Mouse (Mus musculus) liver, adult (tissue): ENCODE measurements around the gene Egln1.

Experiments
- GATA4 ChIP-seq: IDR thresholded peaks from 2 replicates; pipeline ENCODE4 v1.6.1; 2014; ENCODE audit warnings: mild to moderate bottlenecking, low read length; ENCODE audit not compliant: insufficient replicate concordance

Egln1 gene

DNA sequence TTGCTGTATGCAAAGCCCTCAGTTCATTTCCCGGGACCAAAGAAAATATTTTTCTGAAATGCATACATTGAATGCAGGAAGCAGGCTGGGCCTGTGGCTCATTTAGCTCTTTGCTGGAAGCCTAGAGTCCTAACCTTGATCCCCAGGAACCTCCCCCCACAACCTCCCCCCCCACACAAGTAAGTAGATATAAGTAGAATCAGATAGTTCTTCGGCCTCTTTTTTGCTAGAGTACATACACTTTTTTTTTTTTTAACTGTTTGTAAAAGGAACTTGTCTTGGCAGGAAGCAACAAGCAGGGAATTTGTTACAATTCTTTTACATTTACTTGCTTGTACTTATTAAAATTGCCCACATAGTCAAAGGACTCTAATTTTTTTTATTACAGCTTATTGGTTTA is 1.7 kb upstream of the Egln1 start:
- no peak for TF ChIP-seq GATA4

GRCm38 (mm10) chr8:124950069-124950456 is 939 bp upstream of the Egln1 start:
- no peak for TF ChIP-seq GATA4

DNA sequence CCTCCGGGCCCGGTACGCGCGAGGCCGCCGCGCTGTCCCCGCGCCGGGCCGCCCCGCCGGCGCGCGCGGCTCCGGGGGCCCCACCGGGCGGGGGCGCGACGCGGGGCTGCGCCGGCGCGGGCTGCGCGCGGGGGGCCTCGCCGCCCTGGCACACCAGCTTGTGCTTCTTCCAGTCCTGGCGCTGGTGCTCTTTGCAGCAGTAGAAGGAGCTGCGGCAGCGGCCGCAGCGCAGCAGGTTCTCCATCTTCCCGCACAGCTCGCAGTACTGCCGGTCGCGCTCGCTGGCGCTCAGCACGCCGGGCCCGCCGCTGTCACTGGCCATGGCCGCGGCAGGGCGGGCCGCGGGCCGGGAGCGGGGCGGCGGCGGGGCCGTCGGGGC is 402 bp downstream of the Egln1 start:
- no peak for TF ChIP-seq GATA4

DNA sequence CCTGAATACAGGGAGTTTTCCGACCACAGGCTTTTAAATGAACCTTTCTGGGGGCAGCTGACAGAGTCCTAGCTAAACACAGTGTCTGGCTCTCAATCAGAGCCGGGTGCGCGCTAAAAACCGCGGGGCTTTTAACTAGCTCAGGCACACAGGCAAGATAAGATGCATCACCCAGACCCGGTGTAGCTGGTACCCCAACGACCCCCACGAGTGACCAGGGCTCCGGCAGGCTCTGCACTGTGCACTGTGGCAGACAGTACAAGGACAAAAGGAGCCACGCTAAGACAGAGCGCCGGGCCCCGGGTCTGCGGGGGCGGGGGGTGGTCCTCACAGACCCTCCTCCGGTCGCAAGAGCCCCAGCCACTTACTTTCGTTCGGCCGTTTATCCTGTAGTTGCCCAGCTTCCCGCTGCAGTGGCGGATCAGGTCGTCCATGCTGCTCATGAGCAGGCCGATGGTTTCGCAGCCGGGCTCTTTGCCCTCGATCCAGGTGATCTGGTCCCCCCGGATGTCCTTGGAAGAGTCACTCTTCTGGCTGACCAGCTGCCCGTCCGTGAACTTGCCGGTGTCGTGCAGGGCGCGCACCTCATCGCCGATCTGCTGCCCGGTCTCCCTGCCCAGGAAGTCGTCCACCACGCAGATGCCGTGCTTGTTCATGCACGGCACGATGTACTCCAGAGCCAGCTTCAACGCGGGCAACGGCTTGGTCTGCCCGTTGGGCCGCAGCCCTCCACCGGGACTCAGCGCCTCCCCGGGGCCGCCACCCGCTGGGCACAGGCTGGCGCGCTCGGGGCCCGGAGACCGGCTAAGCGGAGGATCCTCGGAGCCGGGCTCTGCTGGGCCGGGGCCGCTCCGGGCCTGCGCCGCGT is 1.0 kb downstream of the Egln1 start:
- no peak for TF ChIP-seq GATA4

DNA sequence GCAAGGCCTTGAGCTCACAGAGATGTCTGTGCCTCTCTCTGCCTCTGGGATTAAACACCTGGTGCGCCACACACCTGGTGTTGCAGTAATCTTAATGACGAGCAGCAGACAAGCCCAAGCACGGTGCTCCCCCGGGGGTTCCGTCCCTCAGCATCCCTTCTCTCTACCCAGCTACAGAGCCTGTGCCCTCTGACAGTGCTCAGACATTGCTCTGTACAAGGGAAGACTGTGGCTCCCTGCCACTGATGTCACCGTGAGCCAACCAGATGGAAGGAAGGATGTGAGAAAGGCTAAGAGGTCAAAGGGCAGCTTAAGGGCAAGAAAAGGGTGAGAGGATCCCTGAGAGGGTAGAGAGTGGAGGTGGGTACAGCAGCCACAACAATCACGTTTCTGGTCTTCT is 4.7 kb downstream of the Egln1 start:
- TF ChIP-seq GATA4: no peak

GRCm38 (mm10) chr8:124943801-124944200 is 5.3 kb downstream of the Egln1 start:
- no peak for TF ChIP-seq GATA4

DNA sequence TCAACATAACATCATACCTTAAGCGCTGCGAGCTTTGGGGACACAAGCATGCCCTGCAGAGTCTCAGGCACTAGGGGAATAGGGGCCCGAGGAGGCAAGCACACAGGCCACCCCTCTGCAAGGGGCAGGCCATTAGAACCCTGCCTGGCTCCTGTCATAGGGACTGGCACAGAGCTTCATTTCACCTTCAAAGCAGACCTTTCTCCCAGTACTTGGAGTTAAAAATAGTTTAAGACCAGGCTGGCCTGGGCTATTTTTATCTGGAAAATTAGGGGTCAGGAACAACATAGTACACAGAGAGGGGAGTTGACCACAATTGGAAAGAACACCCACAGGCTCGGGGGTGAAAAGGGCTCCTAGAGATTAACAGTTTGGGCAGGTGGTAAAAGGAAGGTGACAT is 11.8 kb downstream of the Egln1 start:
- TF ChIP-seq GATA4: no peak

- no peak for TF ChIP-seq GATA4
These were observed 12.4 kb downstream of the Egln1 start for GRCm38 (mm10) chr8:124936699-124937098.

DNA sequence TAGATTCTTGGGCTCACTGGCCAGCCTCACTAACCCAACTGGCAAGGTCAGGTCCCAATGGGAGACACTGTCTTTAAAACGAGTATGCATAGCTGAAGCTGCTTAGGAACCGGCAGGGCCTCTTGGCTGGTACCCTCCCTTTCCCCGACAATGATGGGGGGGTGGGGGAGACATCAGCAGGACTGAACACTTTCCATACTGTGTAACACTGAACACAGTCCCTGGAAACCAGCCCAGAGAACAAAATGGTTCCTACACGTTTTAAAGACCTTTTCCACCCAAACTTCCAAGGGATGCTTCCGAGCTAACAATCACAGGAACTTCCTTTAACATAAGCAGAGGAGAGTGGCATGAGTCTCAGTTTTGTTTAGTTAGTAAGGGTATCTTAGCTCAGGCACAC is 14.0 kb downstream of the Egln1 start:
- no peak for TF ChIP-seq GATA4

GRCm38 (mm10) chr8:124932435-124932834 is 16.7 kb downstream of the Egln1 start:
- TF ChIP-seq GATA4: no peak

DNA sequence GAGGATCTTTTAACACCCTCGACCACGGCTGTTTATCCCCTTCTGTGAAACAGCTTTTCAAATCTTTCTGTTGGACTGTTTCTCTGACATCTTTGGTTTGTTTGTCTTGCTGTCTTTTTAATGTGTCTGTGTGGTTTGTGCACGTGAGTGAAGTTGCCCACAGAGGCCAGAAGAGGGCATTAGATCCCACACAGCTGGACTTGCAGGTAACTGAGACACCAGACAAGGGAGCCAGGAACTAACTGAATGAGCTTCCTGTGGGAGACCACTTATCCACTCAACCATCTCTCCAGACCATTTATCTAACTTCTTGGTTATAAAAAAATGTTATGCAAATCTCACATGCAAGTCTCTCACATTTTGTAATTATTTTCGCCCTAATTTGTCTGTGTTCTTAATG is 18.5 kb downstream of the Egln1 start:
- no peak for TF ChIP-seq GATA4

DNA sequence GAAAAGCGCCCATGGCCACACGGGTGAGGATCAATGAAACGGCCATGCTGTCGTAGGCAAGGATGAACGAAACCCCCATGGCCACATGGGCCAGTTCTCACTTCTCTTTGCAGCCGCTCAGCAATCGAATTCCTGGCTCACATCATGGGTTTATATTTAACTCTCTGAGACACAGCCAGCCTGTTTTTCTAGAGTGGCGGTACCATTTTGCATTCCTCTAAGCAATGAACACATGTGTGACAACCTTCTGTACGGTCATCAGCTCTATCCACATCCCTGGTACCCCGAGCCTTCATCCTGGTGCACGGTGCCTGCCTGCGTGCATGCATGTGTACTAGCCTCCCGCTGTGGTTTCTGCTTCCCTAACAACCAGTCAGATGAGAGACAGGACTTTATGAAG is 19.0 kb downstream of the Egln1 start:
- TF ChIP-seq GATA4: no peak

- no peak for TF ChIP-seq GATA4
These were observed 20.1 kb downstream of the Egln1 start for GRCm38 (mm10) chr8:124929006-124929405.

- no peak for TF ChIP-seq GATA4
These were observed 22.8 kb downstream of the Egln1 start for GRCm38 (mm10) chr8:124926351-124926771.

DNA sequence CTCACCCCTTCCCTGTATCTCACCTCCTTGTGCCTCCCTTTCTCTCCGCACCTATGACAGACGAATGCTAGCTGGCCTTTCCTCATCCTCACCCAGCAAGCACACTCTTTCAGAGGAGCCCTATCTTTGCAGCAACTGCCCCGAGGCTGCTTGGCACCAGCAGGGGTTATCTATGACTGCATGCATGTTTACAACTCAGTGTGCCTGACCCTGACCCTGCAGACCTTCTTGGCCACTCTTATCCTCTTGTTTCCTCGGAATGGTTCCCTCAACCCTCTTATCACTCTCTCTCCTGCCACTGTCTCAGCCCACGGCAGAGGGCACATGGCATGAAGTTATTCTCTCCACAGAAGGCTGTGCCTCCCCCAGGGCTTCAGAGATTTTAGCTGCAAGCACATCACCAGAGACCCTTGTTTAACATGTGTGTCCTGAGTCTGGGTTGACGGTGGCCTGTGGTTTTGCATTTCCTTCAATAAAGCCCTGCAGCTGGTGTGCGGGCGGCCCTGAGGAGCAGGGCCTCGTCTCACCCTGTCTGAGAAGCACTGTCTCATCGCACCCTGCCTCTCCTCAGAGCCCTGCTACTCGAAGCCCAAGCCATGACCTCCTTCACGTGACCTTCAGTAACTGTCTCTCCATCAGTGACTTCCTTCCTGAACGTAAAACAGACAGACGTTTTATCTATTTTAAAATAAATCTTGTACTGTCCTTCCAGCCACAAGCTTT is 23.4 kb downstream of the Egln1 start:
- TF ChIP-seq GATA4: no peak

- no peak for TF ChIP-seq GATA4
These were observed 25.0 kb downstream of the Egln1 start for GRCm38 (mm10) chr8:124923971-124924652.

DNA sequence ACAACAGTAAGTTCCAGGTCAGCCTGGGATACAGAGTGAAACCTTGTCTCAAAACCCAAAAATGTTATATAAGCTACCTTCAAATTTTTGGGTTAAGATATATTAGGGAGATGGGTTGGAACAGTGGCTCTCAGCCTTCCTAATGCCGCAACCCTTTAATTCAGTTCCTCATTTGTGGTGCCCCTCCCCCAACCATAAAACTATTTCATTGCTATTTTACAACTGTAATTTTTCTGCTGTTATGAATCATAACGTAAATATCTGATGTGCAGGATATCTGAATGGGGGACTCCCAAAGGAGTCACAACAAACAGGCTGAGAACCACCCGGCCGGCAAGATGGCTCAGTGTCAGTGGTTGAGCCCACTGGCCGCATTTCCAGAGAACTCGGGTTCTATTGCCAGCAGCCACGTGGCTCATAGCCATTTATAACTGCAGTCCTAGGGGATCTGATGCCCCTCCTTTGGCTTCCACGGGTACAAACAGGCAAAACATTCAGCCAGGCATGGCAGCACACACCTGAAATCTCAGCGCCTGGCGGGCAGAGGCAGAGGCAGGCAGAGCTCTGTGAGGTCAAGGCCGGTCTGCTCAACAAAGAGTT is 26.5 kb downstream of the Egln1 start:
- TF ChIP-seq GATA4: no peak
